Mouse (Mus musculus) ZHBTc4 (cell line): ENCODE data around the gene Rev3l.
"Not testable (repeated sequence)": the region's sequence is repeated elsewhere in the genome, so short reads cannot be mapped to it uniquely, and the experiment has no call there.

Experiments used
- DNase-seq: peaks from one replicate; pipeline ENCODE4 v3.0.0-alpha.2; 2011; ENCODE audit warnings: low read depth, low spot score

The Rev3l gene

DNA sequence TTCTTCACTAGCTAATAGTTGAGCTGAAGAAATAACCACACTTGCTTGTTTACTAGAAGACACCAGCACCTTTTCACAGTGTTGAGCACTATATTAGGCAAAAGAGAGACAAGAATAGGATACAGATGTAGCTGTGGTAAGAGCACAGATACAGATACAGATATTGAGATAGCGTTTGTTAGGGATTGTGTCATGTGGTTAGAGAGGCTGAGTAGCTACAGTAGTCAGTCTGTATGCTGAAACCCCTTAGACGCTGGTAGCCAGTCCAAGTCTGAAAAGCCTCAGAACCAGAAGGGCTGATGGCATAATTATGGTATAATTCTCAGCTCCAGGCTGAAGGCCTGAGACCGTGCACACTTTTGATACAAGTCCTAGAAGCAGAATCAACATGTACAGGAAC is 53.3 kb downstream of the Rev3l start:
- no peak for DNase-seq

DNA sequence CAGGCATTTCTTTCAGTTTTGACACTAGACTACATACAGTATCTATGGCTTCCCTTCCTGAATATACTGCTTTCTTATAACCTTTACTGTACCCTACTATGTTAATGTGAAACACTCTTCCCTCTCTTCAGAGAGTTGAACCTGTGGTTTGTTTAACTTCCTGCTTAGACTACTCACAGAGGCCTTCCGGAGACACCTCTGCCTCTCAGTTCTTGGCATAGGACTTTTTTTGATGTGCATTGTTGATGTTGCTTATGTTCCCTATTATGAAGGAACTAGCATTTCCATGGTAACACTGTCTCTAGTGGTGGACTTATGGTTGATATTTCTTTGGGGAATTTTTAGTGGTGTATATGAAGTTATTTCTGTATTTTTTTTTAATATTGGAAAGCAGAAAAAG is 61.4 kb downstream of the Rev3l start:
- no peak for DNase-seq

DNA sequence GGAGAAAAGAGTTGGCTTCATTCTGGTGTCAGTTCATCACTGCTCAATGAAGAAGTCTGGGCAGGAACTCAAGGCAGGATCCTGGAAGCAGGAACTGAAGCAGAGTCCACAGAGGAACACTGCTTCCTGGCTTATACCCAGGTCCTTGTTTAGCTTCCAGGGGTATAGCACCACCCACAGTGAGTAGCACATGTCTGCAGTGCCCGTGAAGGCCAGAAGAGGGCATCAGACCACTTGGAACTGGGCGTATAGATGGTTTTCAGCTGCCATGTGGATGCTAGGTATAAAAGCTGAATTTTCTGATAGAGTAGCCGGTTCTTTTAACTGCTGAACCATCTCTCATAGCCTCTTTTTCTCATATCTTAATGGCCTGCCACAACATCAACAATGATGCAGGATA is 79.6 kb downstream of the Rev3l start:
- DNase-seq, result peak; percentile 86

DNA sequence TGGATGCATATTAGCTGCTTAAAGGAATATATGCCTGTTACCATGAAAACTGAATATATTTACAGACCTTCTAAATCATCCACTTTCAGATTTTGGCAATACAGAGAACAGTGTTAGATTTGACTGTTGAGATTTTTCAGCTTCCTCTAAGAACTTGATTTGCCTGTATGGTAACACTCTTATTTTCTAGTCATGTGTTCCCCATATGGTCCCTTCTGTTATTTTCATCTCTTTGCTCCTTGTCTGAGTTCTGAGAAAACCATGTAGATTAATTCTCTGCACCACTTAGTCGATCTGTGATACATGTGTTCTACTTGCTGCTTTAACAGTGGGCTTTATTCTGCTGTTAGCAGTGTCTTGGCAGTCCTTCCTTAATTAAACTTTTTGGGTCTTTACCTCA is 110.7 kb downstream of the Rev3l start:
- DNase-seq, result no peak

DNA sequence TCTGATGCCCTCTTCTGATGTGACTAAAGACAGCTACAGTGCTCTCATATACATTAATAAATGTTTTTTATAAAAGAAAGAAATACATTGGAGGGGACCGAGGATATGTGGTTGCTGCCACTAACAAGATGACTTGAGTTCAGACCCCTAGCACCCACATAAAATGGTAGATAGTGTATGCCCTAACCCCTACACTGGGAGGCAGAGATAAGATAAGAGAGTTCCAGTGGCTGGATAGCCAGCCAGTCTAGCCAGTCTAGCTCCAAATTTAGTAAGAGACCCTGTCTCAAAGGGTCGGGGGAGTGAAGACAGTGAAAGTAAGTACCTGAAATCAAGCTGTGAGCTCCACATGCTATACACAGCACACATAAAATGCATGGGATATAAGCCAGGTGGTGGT is 133.6 kb downstream of the Rev3l start:
- DNase-seq, result no peak

DNA sequence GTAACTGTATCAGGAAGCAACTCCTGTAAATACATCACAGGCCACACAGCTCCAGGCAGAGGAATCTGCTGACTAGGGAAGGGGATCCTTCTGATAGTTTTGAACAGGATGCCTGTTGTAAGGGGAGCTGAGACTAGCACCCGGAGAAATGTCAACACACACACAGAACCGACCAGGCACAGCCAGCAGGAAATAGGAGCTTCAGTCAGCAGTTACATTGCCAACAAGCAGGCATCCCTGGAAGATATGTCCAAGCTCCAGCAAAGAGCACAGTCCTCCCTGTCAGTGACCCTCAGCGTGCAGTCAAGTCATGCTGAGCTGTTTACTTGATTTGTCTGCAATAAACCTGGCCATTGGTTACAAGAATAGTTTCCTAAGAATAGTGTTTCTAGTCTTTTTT is 156.7 kb downstream of the Rev3l start:
- DNase-seq, result no peak

DNA sequence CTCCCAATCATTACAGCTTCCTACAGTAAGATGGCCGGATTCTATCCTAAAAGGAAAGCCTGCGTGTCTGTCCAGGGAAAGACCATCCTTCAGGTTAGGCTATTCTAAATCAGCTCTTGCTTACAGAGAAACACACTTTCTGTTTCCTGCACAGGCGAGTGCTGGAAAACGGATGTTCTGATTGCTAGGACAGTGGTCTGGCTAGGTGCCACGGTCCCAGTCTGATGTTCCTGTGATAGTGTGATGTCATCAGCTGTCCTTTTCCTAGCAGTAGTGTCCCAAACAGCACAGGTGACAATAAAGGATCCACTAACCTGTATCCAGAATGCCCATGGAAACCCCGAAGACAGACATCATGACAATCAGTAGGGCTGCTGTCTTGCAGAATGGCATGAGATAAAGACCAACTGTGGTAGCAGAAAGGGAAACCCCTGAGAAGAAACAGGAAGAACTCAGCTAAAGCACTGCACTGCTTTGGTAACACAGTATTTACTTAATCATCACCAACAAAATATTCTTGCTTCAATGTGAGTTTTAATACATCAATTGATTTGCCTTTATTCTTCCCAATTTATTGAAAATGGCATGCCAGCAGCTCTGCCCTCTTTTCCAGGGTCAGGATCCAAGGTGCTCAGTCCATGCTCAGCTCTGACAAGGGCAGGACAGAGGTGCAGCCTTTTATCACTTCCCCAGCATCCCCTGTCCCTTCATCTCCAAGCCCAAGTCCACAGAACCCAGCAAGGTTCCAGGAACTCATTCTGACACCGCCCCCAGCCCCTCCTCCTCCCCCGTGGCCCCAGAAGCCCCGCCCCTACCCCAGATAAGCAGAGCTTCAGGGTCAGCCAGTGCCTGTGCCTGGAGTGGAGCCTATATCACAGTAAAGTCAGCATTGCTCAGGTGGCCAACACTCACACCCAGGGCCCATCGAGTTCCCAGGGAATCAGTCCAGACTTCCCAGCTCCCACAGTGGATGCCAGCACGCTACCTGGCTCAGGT is 162.1 kb downstream of the Rev3l start:
- DNase-seq, result peak; percentile 24

DNA sequence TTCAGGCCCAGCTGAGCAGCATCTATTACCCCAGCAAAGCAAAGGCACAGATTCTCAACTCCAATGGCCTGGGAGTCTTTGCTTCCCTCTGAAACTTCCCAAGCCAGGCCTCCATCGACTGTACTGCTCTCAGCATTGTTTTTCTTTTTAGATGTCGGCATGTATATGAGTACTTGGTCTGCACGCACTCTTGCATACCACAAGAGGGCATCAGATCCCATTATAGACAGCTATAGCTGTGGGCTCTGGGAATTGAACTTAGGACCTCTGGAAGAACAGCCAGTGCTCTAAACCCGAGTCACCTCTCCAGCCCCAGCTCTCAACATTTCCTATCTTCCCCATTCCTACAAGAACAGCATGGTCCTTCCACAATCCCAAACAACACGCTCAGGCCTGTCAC is 164.6 kb downstream of the Rev3l start:
- peak; percentile 56 for DNase-seq

DNA sequence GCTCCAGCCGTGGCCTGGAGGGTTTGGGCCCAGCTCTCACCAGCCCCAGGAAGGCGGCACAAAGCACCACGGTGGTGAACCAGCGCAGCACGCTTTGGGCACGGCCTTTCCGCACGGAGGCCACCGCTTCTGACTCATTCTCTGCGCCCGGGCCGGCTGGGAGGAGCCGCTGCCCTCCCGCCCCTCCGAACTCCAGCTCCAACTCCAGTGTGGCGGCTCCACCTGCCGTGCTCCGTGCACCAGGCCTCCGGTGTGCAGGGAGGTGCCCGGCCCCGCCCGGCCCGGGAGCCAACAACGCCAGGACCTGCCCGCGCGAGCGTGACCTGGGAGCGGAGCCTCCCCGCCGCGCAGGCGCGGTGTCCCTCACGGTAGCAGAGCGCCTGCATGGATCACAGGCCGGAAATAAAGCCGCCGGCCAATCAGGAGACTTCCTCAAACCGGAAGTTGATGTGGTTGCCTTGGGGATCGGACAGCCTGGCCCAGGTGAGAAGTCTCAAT is 167.0 kb downstream of the Rev3l start, which contains the start of gene Mfsd4b4:
TSS of gene Mfsd4b4 (minus strand) at position 365 of the 498 bp plus-strand sequence.
- DNase-seq, result peak; percentile 95

DNA sequence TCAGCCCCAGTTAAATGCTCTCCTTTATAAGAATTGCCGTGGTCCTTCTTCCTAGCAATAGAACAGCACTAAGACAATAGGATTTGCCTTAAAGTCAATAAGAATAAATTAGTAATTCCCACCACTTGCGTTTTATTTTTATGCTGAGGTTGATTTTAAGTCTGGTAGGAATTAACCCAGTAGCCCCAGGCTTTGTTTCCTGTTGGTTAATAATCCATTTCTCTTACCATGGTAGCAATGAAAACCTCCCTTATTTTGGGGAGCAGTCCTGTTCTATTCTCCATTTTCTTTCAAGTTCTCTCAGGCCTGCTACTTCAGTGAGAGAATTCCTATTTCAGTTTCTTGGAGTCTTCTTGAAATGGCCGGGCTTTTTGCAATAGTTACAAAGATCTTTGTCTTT is 172.3 kb downstream of the Rev3l start:
- no peak for DNase-seq

DNA sequence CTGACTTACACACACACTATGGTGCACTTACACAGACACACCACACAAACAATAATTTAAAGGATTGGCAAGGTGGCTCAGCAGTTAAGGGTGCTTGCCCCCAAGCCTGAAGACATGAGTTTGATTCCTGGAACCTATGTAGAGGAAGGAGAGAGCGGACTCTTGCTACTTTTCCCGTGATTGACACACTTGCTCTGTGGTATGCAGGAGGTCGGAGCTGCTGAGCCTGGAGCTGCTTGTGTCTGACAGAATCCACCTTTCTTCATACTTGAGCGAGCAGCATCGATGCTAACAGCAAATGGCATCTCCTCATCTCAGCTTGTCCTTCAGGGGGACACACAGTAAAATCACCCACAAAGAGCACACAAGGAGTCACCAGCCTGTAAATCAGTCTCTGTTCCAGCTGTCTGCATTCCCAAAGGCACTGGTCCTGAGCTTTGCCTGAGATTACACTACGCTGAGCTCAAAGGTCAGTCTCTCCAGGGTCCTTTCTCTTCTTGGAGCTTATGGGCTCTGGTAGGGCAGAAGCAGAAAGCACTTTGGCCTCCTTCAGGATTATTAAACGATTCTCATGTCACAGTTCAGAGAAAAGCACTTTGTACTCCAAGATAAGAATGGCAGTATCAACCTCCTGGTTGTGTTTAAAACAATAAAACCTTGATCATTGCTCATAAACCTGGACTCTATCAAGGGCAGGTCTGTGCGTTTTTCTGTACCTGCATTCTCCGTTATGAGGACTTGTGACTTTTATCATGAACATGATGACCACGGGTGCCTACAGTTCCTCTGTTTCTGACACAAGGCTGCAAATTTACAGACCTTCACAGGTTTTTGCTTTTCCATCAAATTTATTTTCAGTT is 175.1 kb downstream of the Rev3l start:
- no peak for DNase-seq

DNA sequence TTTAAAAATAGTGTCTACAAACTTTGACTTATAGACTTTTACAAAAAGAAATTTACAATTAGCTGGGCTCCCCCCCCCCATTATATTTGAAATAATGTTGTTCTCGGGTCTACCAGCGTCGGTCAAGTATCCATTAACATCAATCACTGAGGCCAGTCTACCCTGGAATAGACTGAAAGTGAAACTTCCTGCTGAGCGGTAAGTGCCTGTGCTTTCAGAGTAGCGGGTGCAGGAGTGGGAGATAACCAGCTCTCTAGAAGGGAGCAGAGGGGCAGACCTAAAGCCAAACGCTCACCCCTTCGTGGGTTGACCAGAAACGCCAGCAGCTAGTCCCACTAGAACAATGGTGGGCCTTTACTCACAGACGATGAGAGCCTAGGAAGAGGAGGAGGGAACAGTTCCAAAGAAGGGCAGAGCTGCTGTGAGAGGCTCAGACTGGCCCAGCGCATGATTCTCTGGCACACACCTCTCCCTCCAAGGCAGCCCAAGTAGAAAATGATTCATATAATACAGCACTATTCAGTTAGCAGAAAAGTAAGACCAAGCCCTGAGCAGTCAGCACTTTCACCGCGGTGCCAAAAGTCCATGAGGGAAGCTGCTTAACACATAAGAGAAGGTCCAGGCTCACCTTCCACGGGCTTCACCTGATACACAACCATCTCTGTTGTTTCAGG is 177.0 kb downstream of the Rev3l start:
- DNase-seq, result peak; percentile 8

DNA sequence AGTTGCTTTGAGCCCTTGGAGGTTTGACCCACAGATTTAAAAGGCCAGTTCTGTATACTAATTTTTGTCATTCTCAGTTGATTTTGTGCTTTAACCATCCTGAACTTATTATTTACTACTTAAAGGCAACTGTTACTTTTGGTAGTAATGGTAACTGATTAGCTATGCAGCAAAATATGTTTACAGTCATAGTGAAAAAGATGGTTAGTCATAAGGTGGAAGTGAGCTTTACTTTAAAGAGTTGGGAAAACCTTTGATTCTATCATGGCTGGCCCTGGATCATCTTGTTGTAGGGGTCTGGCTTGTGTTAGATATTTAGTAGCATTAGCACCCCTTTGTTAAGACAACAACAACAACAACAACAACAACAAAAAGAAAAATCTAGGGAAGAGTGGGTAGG is 180.7 kb downstream of the Rev3l start:
- DNase-seq, result no peak

DNA sequence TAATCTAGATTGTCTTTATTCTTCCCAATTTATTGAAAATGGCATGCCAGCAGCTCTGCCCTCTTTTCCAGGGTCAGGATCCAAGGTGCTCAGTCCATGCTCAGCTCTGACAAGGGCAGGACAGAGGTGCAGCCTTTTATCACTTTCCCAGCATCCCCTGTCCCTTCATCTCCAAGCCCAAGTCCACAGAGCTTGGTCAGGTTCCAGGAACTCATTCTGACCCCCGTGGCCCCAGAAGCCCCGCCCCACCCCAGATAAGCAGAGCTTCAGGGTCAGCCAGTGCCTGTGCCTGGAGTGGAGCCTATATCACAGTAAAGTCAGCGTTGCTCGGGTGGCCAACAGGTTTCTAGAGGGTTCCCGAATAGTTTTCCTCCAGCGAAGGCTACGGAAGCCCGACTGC is 192.6 kb downstream of the Rev3l start:
- DNase-seq, result not testable (repeated sequence)
